Mouse (Mus musculus) small intestine, adult 10 weeks (tissue): ENCODE measurements around the gene Gcgr. TPM values are rescaled to one million over a fixed set of nuclear protein-coding genes. Genes with fewer than 3 reads are reported as not detected.

Experiments used
- polyA plus RNA-seq: library from polyadenylated mRNA; stranded (reverse); fragments of 350-450 nt; fragmentation: Illumina TruSeq; extraction: RNeasy Lipid Tissue Mini Kit (QIAGEN cat#74804); gene quantifications from one replicate; pipeline ENCODE4 v1.2.3, GENCODE M21; 2014; ENCODE audit warnings: low replicate concordance

Gene Gcgr
- polyA plus RNA-seq = not detected

GRCm38 (mm10) chr11:120530085-120530964 is at the start of gene Gcgr:
TSS of gene Gcgr (plus strand) at chr11:120530699.

DNA sequence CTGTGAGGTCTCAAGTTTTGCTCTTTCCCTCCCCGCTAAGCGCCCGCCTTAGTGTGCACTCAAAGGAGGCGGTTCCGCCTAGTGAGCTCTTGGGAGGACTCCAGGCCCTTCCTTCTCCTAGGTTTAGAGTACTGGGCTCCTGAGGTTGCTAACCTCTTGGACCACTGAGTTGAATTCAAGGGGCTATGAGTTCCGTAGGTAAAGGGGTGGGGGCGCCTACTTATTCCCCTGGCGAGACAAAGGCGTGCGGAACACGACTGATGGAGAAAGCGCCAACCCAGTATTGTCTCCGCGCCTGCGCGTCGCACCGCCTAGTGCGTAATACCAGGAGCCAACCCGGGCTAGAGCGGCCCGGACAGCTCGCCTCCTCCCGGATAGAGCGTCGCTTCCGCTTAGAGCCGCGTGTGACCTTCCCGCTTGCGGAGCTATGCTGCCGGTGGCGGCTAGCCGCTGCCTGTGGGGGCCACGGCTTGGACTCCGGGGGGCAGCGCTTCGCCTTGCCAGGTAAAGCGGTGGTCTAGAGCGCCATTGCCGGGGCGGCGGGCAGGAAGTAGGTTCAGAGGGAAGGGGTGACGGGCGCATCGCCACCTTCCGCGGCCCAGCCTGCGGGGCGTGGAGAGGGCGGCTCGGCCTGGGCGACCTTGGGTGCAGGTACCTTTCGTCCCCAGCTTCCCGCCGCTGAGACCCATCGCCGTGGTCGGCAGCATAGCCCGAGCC is 46.1 kb upstream of the Gcgr start, which contains the start of gene Mrpl12:
Gene Mrpl12, plus strand, starts transcription at position 349 of the 717 bp plus-strand sequence.

GRCm38 (mm10) chr11:120491317-120492023 is 39.0 kb upstream of the Gcgr start, which contains the start of gene Slc25a10:
TSS of gene Slc25a10 (plus strand) at chr11:120491840.

DNA sequence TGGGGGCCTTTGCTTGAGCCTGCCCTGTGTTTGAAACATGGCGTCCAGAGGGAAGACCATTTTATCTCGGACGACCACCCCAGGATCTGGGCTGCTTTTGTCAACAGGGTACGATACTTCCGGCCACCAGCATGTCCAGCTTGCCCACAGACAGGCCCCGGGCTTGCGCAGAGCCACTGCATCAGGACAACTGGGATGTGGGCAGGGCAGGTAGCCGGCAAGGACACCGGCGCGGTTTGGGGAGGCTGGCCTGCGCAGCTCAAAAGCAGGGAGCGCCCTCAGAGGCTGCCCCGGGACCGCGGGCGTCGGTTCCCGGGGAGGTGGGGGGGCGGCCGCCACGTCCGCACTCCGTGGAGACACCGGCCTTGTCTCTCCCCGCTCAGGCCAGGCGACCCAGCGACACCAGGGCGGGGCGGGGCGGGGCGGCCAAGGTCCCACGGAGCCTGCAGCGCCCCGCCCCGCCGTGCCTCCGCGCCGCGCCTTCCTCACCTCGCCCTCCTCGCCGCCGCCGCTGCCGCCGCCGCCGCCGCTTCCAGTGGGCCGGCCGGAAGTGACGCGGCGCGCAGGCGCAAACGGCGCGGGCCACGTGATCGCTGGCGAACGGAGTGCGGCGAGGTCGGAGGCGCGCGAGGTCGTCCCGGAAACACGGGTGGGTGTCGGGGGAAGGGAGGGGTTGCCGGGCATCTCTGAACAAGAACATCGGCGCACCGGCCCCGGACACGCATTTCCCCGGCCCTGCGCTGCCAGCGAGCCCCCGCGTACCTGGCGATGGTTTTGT is 18.9 kb downstream of the Gcgr start, which contains the start of gene Mcrip1:
Gene Mcrip1, minus strand, starts transcription at position 560 of the 778 bp plus-strand sequence.

DNA sequence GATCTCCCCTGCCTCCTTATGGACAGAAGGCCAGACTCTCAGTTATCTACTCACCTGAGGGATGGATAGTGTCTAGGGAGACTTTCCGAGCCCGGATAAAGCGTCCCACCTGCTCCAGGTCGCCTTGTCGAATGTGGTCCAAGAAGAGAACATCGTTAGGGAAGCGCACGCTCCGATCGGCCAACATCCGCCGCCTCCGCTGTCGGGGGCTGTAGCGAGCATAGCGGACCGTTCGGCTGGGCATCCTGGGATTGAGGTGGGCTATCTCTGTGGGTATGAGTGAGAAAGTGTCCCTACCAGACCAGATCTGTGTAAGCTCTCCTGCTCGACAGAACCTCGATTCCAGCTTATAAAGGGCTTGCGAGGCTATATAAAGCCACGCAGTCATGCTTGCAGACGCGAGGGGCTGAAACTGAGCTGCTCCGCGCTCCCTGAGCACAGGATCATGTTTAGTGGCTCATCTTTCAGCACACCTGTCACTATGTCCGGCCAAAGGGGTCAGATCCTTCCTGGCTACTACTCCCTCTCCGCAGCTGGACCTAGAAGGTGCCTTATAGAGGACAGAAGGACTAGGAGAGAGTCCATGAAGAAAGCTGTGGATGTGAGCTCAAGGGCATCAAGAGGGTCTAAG is 20.4 kb downstream of the Gcgr start, which contains the start of gene Ppp1r27:
Gene Ppp1r27, minus strand, starts transcription at position 323 of the 631 bp plus-strand sequence.

GRCm38 (mm10) chr11:120572752-120573584 is 42.5 kb downstream of the Gcgr start, which contains the start of gene P4hb:
TSS of gene P4hb (minus strand) at chr11:120573253.

DNA sequence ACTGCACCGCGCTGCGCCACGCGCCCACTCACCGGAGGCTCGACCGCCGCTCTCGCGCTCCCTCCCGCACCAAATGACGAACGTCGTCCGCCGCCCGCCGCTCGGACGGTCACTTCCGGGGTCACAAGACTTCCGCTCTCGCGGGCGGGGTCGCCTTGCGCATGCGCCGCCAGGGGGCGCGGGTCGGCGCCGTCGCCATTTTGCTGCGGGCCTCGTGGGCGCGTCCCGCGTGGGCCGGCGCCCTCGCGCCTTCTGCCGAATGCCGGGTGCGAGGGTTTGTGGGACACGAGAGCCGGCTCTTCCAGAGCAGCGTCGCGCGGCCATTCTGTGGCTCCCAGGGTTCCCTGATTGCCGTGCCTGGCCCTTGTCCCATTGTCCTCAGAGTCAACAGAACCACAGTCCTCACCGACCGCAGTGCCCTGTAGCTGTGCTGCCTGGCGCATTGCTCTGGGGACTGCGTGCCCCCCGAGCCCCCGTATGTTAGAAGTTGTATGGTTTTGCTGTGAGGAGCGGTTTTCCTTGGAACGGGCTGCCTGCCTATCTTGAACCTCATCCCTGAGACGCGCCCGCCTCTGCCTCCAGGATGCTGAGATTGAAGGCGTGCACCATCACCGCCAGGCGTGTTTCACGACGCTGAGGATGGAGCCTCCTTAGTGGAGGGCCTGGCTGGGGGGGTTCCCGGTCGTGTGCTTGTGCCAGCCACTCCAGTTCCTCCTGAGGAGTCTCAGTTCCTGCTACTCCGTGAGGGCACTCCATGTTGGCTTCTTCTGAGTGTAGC is 51.2 kb downstream of the Gcgr start, which contains the start of gene Arhgdia:
Gene Arhgdia, minus strand, starts transcription at position 135 of the 778 bp plus-strand sequence.

Other genes with a start within 250 kb of the Gcgr start
- gene Actg1, start 182.2 kb upstream of the Gcgr start, polyA plus RNA-seq = 737 TPM
- not detected for gene Fscn2, start 169.2 kb upstream of the Gcgr start, polyA plus RNA-seq
- gene Faap100, start 151.9 kb upstream of the Gcgr start, polyA plus RNA-seq = 0.19 TPM
- 10.0 TPM for gene Nploc4, start 93.0 kb upstream of the Gcgr start, polyA plus RNA-seq
- not detected for gene Tspan10, start 88.1 kb upstream of the Gcgr start, polyA plus RNA-seq
- gene Pde6g, start 77.2 kb upstream of the Gcgr start, polyA plus RNA-seq = not detected
- not detected for gene Oxld1, start 72.6 kb upstream of the Gcgr start, polyA plus RNA-seq
- gene Ccdc137, start 72.6 kb upstream of the Gcgr start, polyA plus RNA-seq = 6.7 TPM
- 5.3 TPM for gene Arl16, start 63.1 kb upstream of the Gcgr start, polyA plus RNA-seq
- gene Mrpl12, start 46.1 kb upstream of the Gcgr start, polyA plus RNA-seq = 1.6 TPM
- 1.6 TPM for gene Slc25a10, start 38.9 kb upstream of the Gcgr start, polyA plus RNA-seq
- gene Mcrip1, start 19.0 kb downstream of the Gcgr start, polyA plus RNA-seq = not detected
- gene Ppp1r27, start 20.4 kb downstream of the Gcgr start, polyA plus RNA-seq = not detected
- 728 TPM for gene P4hb, start 42.6 kb downstream of the Gcgr start, polyA plus RNA-seq
- 24.2 TPM for gene Arhgdia, start 50.9 kb downstream of the Gcgr start, polyA plus RNA-seq
- 18.5 TPM for gene Alyref, start 67.7 kb downstream of the Gcgr start, polyA plus RNA-seq
- gene Anapc11, start 67.7 kb downstream of the Gcgr start, polyA plus RNA-seq = 8.2 TPM
- gene Npb, start 77.8 kb downstream of the Gcgr start, polyA plus RNA-seq = not detected
- gene Pcyt2, start 87.2 kb downstream of the Gcgr start, polyA plus RNA-seq = 28.6 TPM
- gene Sirt7, start 94.5 kb downstream of the Gcgr start, polyA plus RNA-seq = 9.2 TPM
- 10.0 TPM for gene Mafg, start 102.9 kb downstream of the Gcgr start, polyA plus RNA-seq
- gene Pycr1, start 113.1 kb downstream of the Gcgr start, polyA plus RNA-seq = 1.4 TPM
- not detected for gene Myadml2, start 117.5 kb downstream of the Gcgr start, polyA plus RNA-seq
- not detected for gene Notum, start 130.5 kb downstream of the Gcgr start, polyA plus RNA-seq
- 3.6 TPM for gene Aspscr1, start 142.3 kb downstream of the Gcgr start, polyA plus RNA-seq
- gene Cenpx, start 183.0 kb downstream of the Gcgr start, polyA plus RNA-seq = not detected
- gene Lrrc45, start 183.2 kb downstream of the Gcgr start, polyA plus RNA-seq = 0.33 TPM
- not detected for gene Rac3, start 190.8 kb downstream of the Gcgr start, polyA plus RNA-seq
- gene Dcxr, start 196.6 kb downstream of the Gcgr start, polyA plus RNA-seq = not detected
- not detected for gene Cbr2, start 201.4 kb downstream of the Gcgr start, polyA plus RNA-seq
- gene Hmga1b, start 232.1 kb downstream of the Gcgr start, polyA plus RNA-seq = not detected